Mouse (Mus musculus): ENCODE measurements at regions not wholly inside any gene's neighbourhood (a gene's known extent, or its start where the extent isn't known, plus 50 kb on each side); places are given as distances from the start of the nearest gene placed in this dataset.

DNA sequence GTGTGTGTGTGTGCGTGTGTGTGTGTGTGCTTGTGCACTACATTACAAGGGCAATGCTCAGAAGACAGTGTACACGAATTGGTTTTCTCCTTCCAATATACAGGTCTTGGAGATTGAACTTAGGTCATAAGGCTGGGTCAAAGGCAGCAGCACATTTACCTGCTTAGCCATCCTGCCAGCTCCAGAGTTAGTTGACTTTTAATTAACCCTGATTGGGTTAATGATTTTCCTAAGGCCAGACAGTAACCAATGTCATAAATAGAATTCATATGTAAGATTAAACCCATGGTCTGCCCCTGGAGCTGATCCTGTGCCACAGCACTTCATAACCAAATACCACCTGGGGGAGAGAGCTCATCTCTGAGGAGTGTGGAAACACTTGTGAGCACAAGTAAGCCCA, 81.3 kb upstream of the Cenpw start:
- H3K27me3 ChIP-seq (ENCODE audit: control insufficient read depth, insufficient read depth, low read length) = no peaks in the 10 kb centered on the region
- H3K36me3 ChIP-seq (ENCODE audit: control insufficient read depth, insufficient read depth, low read length) = no peaks in the 10 kb centered on the region
- no peak overlapping the region for H3K4me3 ChIP-seq (ENCODE audit: low read depth, low read length)
- no peak overlapping the region for H3K4me2 ChIP-seq
- no peak overlapping the region for H3K9ac ChIP-seq (ENCODE audit: low read length)
- H3K27ac ChIP-seq (ENCODE audit: low read depth, low read length) = no peak overlapping the region
- WGBS = 91% methylated on average over 2 of the region's 2 CpGs
- H3K9me3 ChIP-seq (ENCODE audit: control insufficient read depth, low read length) = no peaks in the 10 kb centered on the region
- H3K4me1 ChIP-seq (ENCODE audit: control insufficient read depth, insufficient read depth, low read length) = no peaks in the 10 kb centered on the region
- no peak for DNase-seq (ENCODE audit: low spot score, missing footprints)
- no peak for ATAC-seq (ENCODE audit: low FRiP score)

DNA sequence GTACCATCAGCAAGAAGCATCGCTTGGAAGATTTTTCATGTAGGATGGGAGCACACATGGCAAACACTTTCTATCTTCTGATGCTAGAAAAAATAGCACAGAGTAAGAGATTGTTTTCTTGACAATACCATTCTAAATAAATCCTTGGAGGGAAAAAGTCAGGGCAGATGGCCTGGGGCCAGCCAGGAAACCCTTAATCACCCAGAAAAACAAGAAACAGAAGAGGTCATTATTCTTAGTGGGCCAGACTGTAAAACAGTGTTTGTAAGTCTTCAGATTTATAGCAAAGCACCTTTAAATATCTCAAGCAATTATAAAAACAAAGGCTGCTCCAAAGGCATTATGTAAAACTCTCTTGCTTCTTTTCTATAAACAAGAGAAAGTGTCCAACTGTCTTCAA, 80.1 kb upstream of the Cenpw start:
- 89% methylated on average over 1 of the region's 1 CpGs for WGBS

DNA sequence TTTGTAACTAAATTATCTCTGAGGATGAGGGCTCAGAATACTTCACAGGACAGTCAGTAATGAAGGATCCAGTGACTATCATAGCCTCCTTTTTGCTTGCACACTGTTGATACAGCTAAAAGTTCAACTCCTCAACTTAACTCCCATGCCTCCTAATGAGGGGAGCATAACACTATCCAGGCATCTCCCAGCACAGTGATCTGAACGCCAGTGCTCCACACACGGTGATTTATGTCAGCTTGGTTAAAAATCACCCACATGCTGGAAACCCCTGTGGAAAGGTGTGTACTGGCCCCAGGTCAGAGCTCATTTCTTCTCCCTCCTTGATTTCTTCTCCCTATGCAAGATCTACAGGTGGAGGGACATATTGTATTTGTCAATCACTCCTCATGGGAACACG, 79.6 kb upstream of the Cenpw start:
- Histone ChIP-seq H3K4me2 (no peak overlapping the region), H3K4me3 (ENCODE audit: low read depth, low read length) (no peak overlapping the region), H3K36me3 (ENCODE audit: control insufficient read depth, insufficient read depth, low read length) (no peaks in the 10 kb centered on the region), H3K27me3 (ENCODE audit: control insufficient read depth, insufficient read depth, low read length) (no peaks in the 10 kb centered on the region), H3K27ac (ENCODE audit: low read depth, low read length) (no peak overlapping the region), H3K9me3 (ENCODE audit: control insufficient read depth, low read length) (no peaks in the 10 kb centered on the region), H3K9ac (ENCODE audit: low read length) (no peak overlapping the region), H3K4me1 (ENCODE audit: control insufficient read depth, insufficient read depth, low read length) (no peaks in the 10 kb centered on the region)
- no peak for ATAC-seq (ENCODE audit: low FRiP score)
- DNase-seq (ENCODE audit: low spot score, missing footprints) = no peak
- WGBS = 74% methylated on average over 3 of the region's 3 CpGs

More for the DNA sequence above, 80.1 kb upstream of the Cenpw start:
- H3K4me2 ChIP-seq = no peak overlapping the region
- no peak overlapping the region for H3K9ac ChIP-seq (ENCODE audit: low read length)
- ATAC-seq (ENCODE audit: low FRiP score) (no peak), DNase-seq (ENCODE audit: low spot score, missing footprints) (no peak)
- no peaks in the 10 kb centered on the region for H3K4me1 ChIP-seq (ENCODE audit: control insufficient read depth, insufficient read depth, low read length)
- H3K9me3 ChIP-seq (ENCODE audit: control insufficient read depth, low read length) = no peaks in the 10 kb centered on the region
- H3K27ac ChIP-seq (ENCODE audit: low read depth, low read length) = no peak overlapping the region
- H3K27me3 ChIP-seq (ENCODE audit: control insufficient read depth, insufficient read depth, low read length) = no peaks in the 10 kb centered on the region
- no peaks in the 10 kb centered on the region for H3K36me3 ChIP-seq (ENCODE audit: control insufficient read depth, insufficient read depth, low read length)
- no peak overlapping the region for H3K4me3 ChIP-seq (ENCODE audit: low read depth, low read length)

DNA sequence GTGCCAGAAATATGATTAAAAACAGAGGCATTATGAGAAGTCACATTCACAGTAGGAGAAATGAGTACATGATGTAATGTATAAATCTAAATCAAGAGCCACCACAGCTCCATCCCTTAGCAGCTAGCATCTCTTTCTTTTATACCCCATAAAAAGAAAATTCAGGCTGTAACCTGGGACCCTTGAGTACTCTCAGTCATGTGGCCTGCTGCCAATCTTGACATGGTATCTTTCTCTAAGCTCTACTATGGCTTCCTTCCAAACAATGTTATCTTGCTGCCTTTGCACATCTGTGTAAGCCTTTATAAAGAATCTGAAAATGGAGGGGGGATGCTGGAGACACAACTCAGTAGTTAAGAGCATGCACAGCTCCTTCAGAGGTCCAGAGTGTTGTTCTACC, 78.6 kb upstream of the Cenpw start:
- no peak overlapping the region for H3K4me3 ChIP-seq (ENCODE audit: low read depth, low read length)
- no peak overlapping the region for H3K4me2 ChIP-seq
- no peak overlapping the region for H3K9ac ChIP-seq (ENCODE audit: low read length)
- no peak overlapping the region for H3K27ac ChIP-seq (ENCODE audit: low read depth, low read length)
- H3K9me3 ChIP-seq (ENCODE audit: control insufficient read depth, low read length) = no peaks in the 10 kb centered on the region
- H3K27me3 ChIP-seq (ENCODE audit: control insufficient read depth, insufficient read depth, low read length) = no peaks in the 10 kb centered on the region
- ATAC-seq (ENCODE audit: low FRiP score) (no peak), DNase-seq (ENCODE audit: low spot score, missing footprints) (no peak)
- H3K4me1 ChIP-seq (ENCODE audit: control insufficient read depth, insufficient read depth, low read length) = no peaks in the 10 kb centered on the region
- no peaks in the 10 kb centered on the region for H3K36me3 ChIP-seq (ENCODE audit: control insufficient read depth, insufficient read depth, low read length)

DNA sequence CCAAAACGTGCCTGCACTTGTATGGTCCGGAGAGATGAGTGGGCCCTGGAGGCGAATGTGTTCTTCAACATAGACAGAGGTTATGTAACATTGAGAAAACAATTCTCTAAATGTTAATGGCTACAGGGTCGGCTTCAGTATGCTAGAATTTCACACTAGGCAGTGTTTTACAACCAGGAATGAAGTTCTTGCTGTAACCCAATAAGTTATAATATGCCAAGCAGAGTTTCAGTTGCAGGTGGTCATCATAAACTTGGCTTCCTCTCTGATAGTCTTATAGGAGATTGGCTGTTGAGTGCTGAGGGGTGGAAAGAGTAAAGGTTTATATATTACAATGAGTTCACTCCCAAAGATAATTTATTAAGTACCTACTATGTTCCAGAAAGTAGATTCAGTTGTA, 64.8 kb upstream of the Cenpw start:
- H3K36me3 ChIP-seq (ENCODE audit: control insufficient read depth, insufficient read depth, low read length) = no peaks in the 10 kb centered on the region
- WGBS = 85% methylated on average over 4 of the region's 4 CpGs
- no peaks in the 10 kb centered on the region for H3K4me1 ChIP-seq (ENCODE audit: control insufficient read depth, insufficient read depth, low read length)
- no peak overlapping the region for H3K4me2 ChIP-seq
- H3K27me3 ChIP-seq (ENCODE audit: control insufficient read depth, insufficient read depth, low read length) = no peaks in the 10 kb centered on the region
- no peak for DNase-seq (ENCODE audit: low spot score, missing footprints)
- no peak overlapping the region for H3K4me3 ChIP-seq (ENCODE audit: low read depth, low read length)
- H3K9me3 ChIP-seq (ENCODE audit: control insufficient read depth, low read length) = no peaks in the 10 kb centered on the region
- no peak for ATAC-seq (ENCODE audit: low FRiP score)
- no peak overlapping the region for H3K27ac ChIP-seq (ENCODE audit: low read depth, low read length)
- H3K9ac ChIP-seq (ENCODE audit: low read length) = no peak overlapping the region

DNA sequence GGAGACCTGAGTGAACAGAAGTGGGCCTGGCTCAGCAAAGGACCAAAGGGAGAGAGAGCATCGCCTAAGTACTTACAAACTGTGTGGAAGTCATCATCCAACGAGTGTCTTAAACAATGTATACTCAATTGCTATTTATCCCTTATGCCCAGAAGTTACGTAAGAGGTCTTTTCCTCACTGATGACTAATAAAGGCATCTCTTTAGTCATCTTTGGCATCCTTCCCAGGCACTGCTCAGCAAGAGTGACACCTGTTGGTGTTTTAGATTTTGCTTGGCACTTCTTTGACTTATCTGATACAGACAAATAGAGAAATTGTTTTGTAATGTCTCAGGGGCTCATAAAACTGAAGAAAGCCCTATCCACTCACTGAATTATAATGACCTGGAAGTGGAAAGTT, 59.4 kb upstream of the Cenpw start:
- DNase-seq (ENCODE audit: low spot score, missing footprints) = no peak

DNA sequence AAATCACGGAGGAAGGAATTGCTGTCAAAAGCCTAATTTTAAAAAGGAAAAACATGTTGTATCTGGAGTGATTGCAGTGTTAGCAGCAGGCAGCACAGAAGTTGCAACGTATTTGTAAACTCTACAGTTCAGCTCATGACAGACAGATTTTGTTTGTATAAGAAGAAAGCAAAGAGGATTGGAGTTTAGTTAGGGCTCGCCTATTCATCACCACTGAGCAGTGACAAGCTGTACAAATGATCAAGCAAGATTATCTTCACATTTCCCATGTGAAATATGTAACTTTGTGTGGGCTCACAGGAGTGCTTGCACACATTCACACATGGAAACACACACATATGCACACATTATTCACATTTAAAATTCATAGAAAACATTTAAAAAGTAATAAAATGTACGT, 57.5 kb upstream of the Cenpw start:
- no peak for DNase-seq (ENCODE audit: low spot score, missing footprints)
- WGBS = 61% methylated on average over 4 of the region's 4 CpGs
- Histone ChIP-seq H3K4me1 (ENCODE audit: control insufficient read depth, insufficient read depth, low read length) (no peaks in the 10 kb centered on the region), H3K4me2 (no peak overlapping the region), H3K9me3 (ENCODE audit: control insufficient read depth, low read length) (no peaks in the 10 kb centered on the region), H3K9ac (ENCODE audit: low read length) (no peak overlapping the region), H3K36me3 (ENCODE audit: control insufficient read depth, insufficient read depth, low read length) (no peaks in the 10 kb centered on the region), H3K27me3 (ENCODE audit: control insufficient read depth, insufficient read depth, low read length) (no peaks in the 10 kb centered on the region), H3K4me3 (ENCODE audit: low read depth, low read length) (no peak overlapping the region), H3K27ac (ENCODE audit: low read depth, low read length) (no peak overlapping the region)
- no peak for ATAC-seq (ENCODE audit: low FRiP score)

More for the DNA sequence above, 59.4 kb upstream of the Cenpw start:
- ATAC-seq (ENCODE audit: low FRiP score) = no peak
- Histone ChIP-seq H3K4me3 (ENCODE audit: low read depth, low read length) (no peak overlapping the region), H3K4me2 (no peak overlapping the region), H3K9ac (ENCODE audit: low read length) (no peak overlapping the region), H3K27me3 (ENCODE audit: control insufficient read depth, insufficient read depth, low read length) (no peaks in the 10 kb centered on the region), H3K4me1 (ENCODE audit: control insufficient read depth, insufficient read depth, low read length) (no peaks in the 10 kb centered on the region), H3K27ac (ENCODE audit: low read depth, low read length) (no peak overlapping the region), H3K36me3 (ENCODE audit: control insufficient read depth, insufficient read depth, low read length) (no peaks in the 10 kb centered on the region), H3K9me3 (ENCODE audit: control insufficient read depth, low read length) (no peaks in the 10 kb centered on the region)
- 80% methylated on average over 3 of the region's 3 CpGs for WGBS

Data from midbrain, embryonic 11.5 days (tissue).